Mouse (Mus musculus): Measurements from ENCODE around the gene Mif.

Mif gene

GRCm38 (mm10) chr10:75839092-75839491 lies 20.9 kb downstream of the Mif start:
- no peak for DNase-seq (ENCODE audit: low read depth, low spot score)

GRCm38 (mm10) chr10:75837248-75837759 lies 22.7 kb downstream of the Mif start, which contains the start of gene Gstt2:
Gene Gstt2 (minus strand): TSS chr10:75837424.
- peak; percentile 94 for DNase-seq (ENCODE audit: low read depth, low spot score)

- no peak for DNase-seq (ENCODE audit: low read depth, low spot score)
Measured at GRCm38 (mm10) chr10:75835761-75836531, 24.1 kb downstream of the Mif start.

- peak; percentile 60 for DNase-seq (ENCODE audit: low read depth, low spot score)
Measured at GRCm38 (mm10) chr10:75835307-75835706, 24.7 kb downstream of the Mif start.

- no peak for DNase-seq (ENCODE audit: low read depth, low spot score)
Measured at GRCm38 (mm10) chr10:75834721-75835120, 25.3 kb downstream of the Mif start.

- DNase-seq (ENCODE audit: low read depth, low spot score) = no peak
Measured at GRCm38 (mm10) chr10:75834250-75834649, 25.8 kb downstream of the Mif start.

GRCm38 (mm10) chr10:75833456-75834080 lies 26.5 kb downstream of the Mif start:
- DNase-seq (ENCODE audit: low read depth, low spot score) = no peak

- peak; percentile 56 for DNase-seq (ENCODE audit: low read depth, low spot score)
Measured at GRCm38 (mm10) chr10:75832272-75832895, 27.7 kb downstream of the Mif start.

- no peak for DNase-seq (ENCODE audit: low read depth, low spot score)
Measured at GRCm38 (mm10) chr10:75830275-75830670, 29.8 kb downstream of the Mif start.

GRCm38 (mm10) chr10:75829529-75830274 lies 30.3 kb downstream of the Mif start:
- DNase-seq (ENCODE audit: low read depth, low spot score) = no peak

- DNase-seq (ENCODE audit: low read depth, low spot score) = peak; percentile 65
Measured at GRCm38 (mm10) chr10:75828500-75828931, 31.5 kb downstream of the Mif start.

GRCm38 (mm10) chr10:75827668-75828360 lies 32.2 kb downstream of the Mif start:
- no peak for DNase-seq (ENCODE audit: low read depth, low spot score)

GRCm38 (mm10) chr10:75824530-75824929 lies 35.5 kb downstream of the Mif start:
- DNase-seq (ENCODE audit: low read depth, low spot score) = no peak

- DNase-seq (ENCODE audit: low read depth, low spot score) = no peak
Measured at GRCm38 (mm10) chr10:75823782-75824181, 36.3 kb downstream of the Mif start.

GRCm38 (mm10) chr10:75822443-75822842 lies 37.6 kb downstream of the Mif start, which contains the start of gene Gstt4:
Gene Gstt4 (minus strand): TSS chr10:75822543.
- no peak for DNase-seq (ENCODE audit: low read depth, low spot score)

- no peak for DNase-seq (ENCODE audit: low read depth, low spot score)
Measured at GRCm38 (mm10) chr10:75819882-75820281, 40.2 kb downstream of the Mif start.

GRCm38 (mm10) chr10:75818641-75819040 lies 41.4 kb downstream of the Mif start:
- DNase-seq (ENCODE audit: low read depth, low spot score) = no peak

Data from telencephalon, adult 2 months (tissue).